Mouse (Mus musculus): ENCODE data around the gene Rragc. TPM values are rescaled to one million over a fixed set of nuclear protein-coding genes. Genes with fewer than 3 reads are reported as not detected.

The Rragc gene
- polyA plus RNA-seq (2016; fragmentation: Nextera tagmentation; extraction: Ambion mirVana), result 33.2 and 38.9 TPM in 2 replicates

- peaks cover 26% of the 10 kb centered on the region for H3K4me1 ChIP-seq
- peak within 1 kb of the TSS; percentile 95 for H3K4me3 ChIP-seq
- H3K9me3 ChIP-seq (replicated peaks), result no peaks in the 10 kb centered on the region
- no peaks in the 10 kb centered on the region for H3K27me3 ChIP-seq (ENCODE audit: low read depth, poor library complexity, severe bottlenecking)
- H3K36me3 ChIP-seq, result peaks cover 44% of the 10 kb centered on the region
- DNase-seq (ENCODE audit: low spot score), result peak; percentile 100
- H3K27ac ChIP-seq, result peak within 1 kb of the TSS; percentile 91
- 1% methylated on average over 49 of the region's 49 CpGs for WGBS
These were observed at the start of gene Rragc for GRCm38 (mm10) chr4:123916748-123917547. Gene Rragc (plus strand): TSS chr4:123917446.

- H3K9me3 ChIP-seq (replicated peaks), result no peaks in the 10 kb centered on the region
- no peaks in the 10 kb centered on the region for H3K36me3 ChIP-seq
- DNase-seq (ENCODE audit: low spot score), result no peak
- no peaks in the 10 kb centered on the region for H3K27me3 ChIP-seq (ENCODE audit: low read depth, poor library complexity, severe bottlenecking)
- WGBS, result 92% methylated on average over 5 of the region's 5 CpGs
- no peak overlapping the region for H3K27ac ChIP-seq
- no peak overlapping the region for H3K4me3 ChIP-seq
- no peaks in the 10 kb centered on the region for H3K4me1 ChIP-seq
These were observed 23.5 kb upstream of the Rragc start for GRCm38 (mm10) chr4:123893726-123894125.

- no peak overlapping the region for H3K4me3 ChIP-seq
- no peaks in the 10 kb centered on the region for H3K4me1 ChIP-seq
- DNase-seq (ENCODE audit: low spot score), result no peak
- WGBS, result 84% methylated on average over 4 of the region's 4 CpGs
- H3K27ac ChIP-seq, result no peak overlapping the region
- H3K27me3 ChIP-seq (ENCODE audit: low read depth, poor library complexity, severe bottlenecking), result no peaks in the 10 kb centered on the region
- no peaks in the 10 kb centered on the region for H3K9me3 ChIP-seq (replicated peaks)
- H3K36me3 ChIP-seq, result no peaks in the 10 kb centered on the region
These were observed 23.0 kb upstream of the Rragc start for GRCm38 (mm10) chr4:123894295-123894694.

- Histone ChIP-seq H3K4me3 (no peak overlapping the region), H3K36me3 (no peaks in the 10 kb centered on the region), H3K27me3 (ENCODE audit: low read depth, poor library complexity, severe bottlenecking) (no peaks in the 10 kb centered on the region), H3K27ac (no peak overlapping the region), H3K4me1 (no peaks in the 10 kb centered on the region), H3K9me3 (replicated peaks) (no peaks in the 10 kb centered on the region)
- DNase-seq (ENCODE audit: low spot score), result peak; percentile 62
- 15% methylated on average over 5 of the region's 5 CpGs for WGBS
These were observed 18.6 kb upstream of the Rragc start for GRCm38 (mm10) chr4:123898696-123899095.

GRCm38 (mm10) chr4:123903432-123903831, 13.8 kb upstream of the Rragc start:
- H3K27me3 ChIP-seq (ENCODE audit: low read depth, poor library complexity, severe bottlenecking), result no peaks in the 10 kb centered on the region
- H3K4me1 ChIP-seq, result peaks cover 8% of the 10 kb centered on the region
- no peak overlapping the region for H3K4me3 ChIP-seq
- H3K27ac ChIP-seq, result no peak overlapping the region
- WGBS, result 73% methylated on average over 3 of the region's 3 CpGs
- DNase-seq (ENCODE audit: low spot score), result no peak
- no peaks in the 10 kb centered on the region for H3K9me3 ChIP-seq (replicated peaks)
- peaks cover 5% of the 10 kb centered on the region; the same call in 1 of the 2 replicates for H3K36me3 ChIP-seq

GRCm38 (mm10) chr4:123904333-123905125, 12.7 kb upstream of the Rragc start, which contains the start of gene Mycbp:
Gene Mycbp (plus strand): TSS chr4:123904832.
- 2% methylated on average over 49 of the region's 49 CpGs for WGBS
- Histone ChIP-seq H3K4me3 (peak within 1 kb of the TSS; percentile 94), H3K36me3 (peaks cover 15% of the 10 kb centered on the region), H3K9me3 (replicated peaks) (no peaks in the 10 kb centered on the region), H3K27ac (peak within 1 kb of the TSS; percentile 88), H3K27me3 (ENCODE audit: low read depth, poor library complexity, severe bottlenecking) (no peaks in the 10 kb centered on the region), H3K4me1 (peaks cover 8% of the 10 kb centered on the region)
- DNase-seq (ENCODE audit: low spot score), result peak; percentile 100

GRCm38 (mm10) chr4:123905126-123905668, 12.0 kb upstream of the Rragc start:
- no peak for DNase-seq (ENCODE audit: low spot score)
- H3K4me1 ChIP-seq, result peaks cover 8% of the 10 kb centered on the region
- peak overlapping the region; percentile 94 for H3K4me3 ChIP-seq
- WGBS, result under 1% methylated on average over 53 of the region's 53 CpGs
- H3K9me3 ChIP-seq (replicated peaks), result no peaks in the 10 kb centered on the region
- peaks cover 22% of the 10 kb centered on the region for H3K36me3 ChIP-seq
- peak overlapping the region; percentile 88 for H3K27ac ChIP-seq
- no peaks in the 10 kb centered on the region for H3K27me3 ChIP-seq (ENCODE audit: low read depth, poor library complexity, severe bottlenecking)

- no peak overlapping the region for H3K27ac ChIP-seq
- H3K36me3 ChIP-seq, result peaks cover 65% of the 10 kb centered on the region
- H3K9me3 ChIP-seq (replicated peaks), result no peaks in the 10 kb centered on the region
- no peaks in the 10 kb centered on the region for H3K27me3 ChIP-seq (ENCODE audit: low read depth, poor library complexity, severe bottlenecking)
- H3K4me3 ChIP-seq, result no peak overlapping the region
- DNase-seq (ENCODE audit: low spot score), result no peak
- peaks cover 7% of the 10 kb centered on the region for H3K4me1 ChIP-seq
- WGBS, result 87% methylated on average over 4 of the region's 4 CpGs
These were observed 5.7 kb upstream of the Rragc start for GRCm38 (mm10) chr4:123911503-123911902.

GRCm38 (mm10) chr4:123912431-123912830, 4.8 kb upstream of the Rragc start:
- Histone ChIP-seq H3K36me3 (peaks cover 65% of the 10 kb centered on the region), H3K4me1 (peaks cover 9% of the 10 kb centered on the region), H3K27me3 (ENCODE audit: low read depth, poor library complexity, severe bottlenecking) (no peaks in the 10 kb centered on the region), H3K4me3 (no peak overlapping the region), H3K9me3 (replicated peaks) (no peaks in the 10 kb centered on the region), H3K27ac (no peak overlapping the region)
- DNase-seq (ENCODE audit: low spot score), result no peak
- 73% methylated on average over 2 of the region's 2 CpGs for WGBS

- H3K4me1 ChIP-seq, result peaks cover 26% of the 10 kb centered on the region
- peak within 1 kb of the TSS; percentile 91 for H3K27ac ChIP-seq
- H3K4me3 ChIP-seq, result peak within 1 kb of the TSS; percentile 95
- under 1% methylated on average over 54 of the region's 63 CpGs for WGBS
- no peaks in the 10 kb centered on the region for H3K9me3 ChIP-seq (replicated peaks)
- H3K27me3 ChIP-seq (ENCODE audit: low read depth, poor library complexity, severe bottlenecking), result no peaks in the 10 kb centered on the region
- peak; percentile 58 for DNase-seq (ENCODE audit: low spot score)
- peaks cover 43% of the 10 kb centered on the region for H3K36me3 ChIP-seq
These were observed 398 bp downstream of the Rragc start, which contains the start of gene 4930535I16Rik for GRCm38 (mm10) chr4:123917548-123918140. Gene 4930535I16Rik (minus strand): TSS chr4:123918022.

- H3K9me3 ChIP-seq (replicated peaks), result no peaks in the 10 kb centered on the region
- 74% methylated on average over 2 of the region's 2 CpGs for WGBS
- H3K4me1 ChIP-seq, result peaks cover 26% of the 10 kb centered on the region
- peaks cover 43% of the 10 kb centered on the region for H3K36me3 ChIP-seq
- H3K27me3 ChIP-seq (ENCODE audit: low read depth, poor library complexity, severe bottlenecking), result no peaks in the 10 kb centered on the region
- peak overlapping the region; percentile 95 for H3K4me3 ChIP-seq
- DNase-seq (ENCODE audit: low spot score), result no peak
- H3K27ac ChIP-seq, result no peak overlapping the region
These were observed 1.6 kb downstream of the Rragc start for GRCm38 (mm10) chr4:123918851-123919250.

GRCm38 (mm10) chr4:123921055-123921565, 3.9 kb downstream of the Rragc start:
- 93% methylated on average over 4 of the region's 4 CpGs for WGBS
- Histone ChIP-seq H3K27me3 (ENCODE audit: low read depth, poor library complexity, severe bottlenecking) (no peaks in the 10 kb centered on the region), H3K4me3 (no peak overlapping the region), H3K27ac (no peak overlapping the region), H3K4me1 (peaks cover 22% of the 10 kb centered on the region), H3K9me3 (replicated peaks) (no peaks in the 10 kb centered on the region), H3K36me3 (peaks cover 55% of the 10 kb centered on the region)
- no peak for DNase-seq (ENCODE audit: low spot score)
